Comparison of ENCODE assay signal across 32 mouse cellular contexts in the genomic region with DNA sequence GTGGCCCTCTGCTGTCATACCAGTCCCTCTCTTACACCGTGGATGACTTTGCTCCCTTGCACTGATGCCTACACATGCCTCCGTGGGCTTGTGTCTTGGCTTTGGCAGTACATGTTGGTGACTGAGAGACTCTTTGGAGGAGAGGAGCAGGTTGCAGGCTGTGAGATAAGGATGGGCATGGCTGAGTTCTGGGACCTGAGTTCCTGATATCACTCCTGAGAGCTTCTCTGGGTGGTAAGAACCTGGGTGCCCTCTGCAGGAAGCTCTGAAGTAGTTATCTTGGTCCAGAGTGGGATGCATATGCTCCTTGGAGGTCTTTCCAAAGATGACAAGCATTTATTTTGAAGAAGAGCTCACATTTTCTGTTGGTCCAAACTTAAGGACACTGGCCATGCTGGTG. TPM values are rescaled to one million over a fixed set of nuclear protein-coding genes. Genes with fewer than 3 reads are reported as not detected.
DNase-seq lines count a peak whose midpoint lies in the region; ATAC-seq and TF ChIP-seq lines count a peak whose summit lies in the region.
"Had no signal": no experiment of that assay in that cellular context is flagged by ENCODE, and none has a peak within 500 bp of the region (broad histone marks: within the 10 kb centered on the region; RNA-seq: fewer than 3 reads in every experiment).

No protein-coding gene starts in this region.

- peak; percentile 64 for DNase-seq in MEL (ENCODE audit: low read depth, low spot score)
- peak; percentile 62 for DNase-seq in c-Kit-positive CD71-positive TER-119-positive erythroid progenitor cells, embryonic 14.5 days (ENCODE audit: low spot score)
- DNase-seq in liver, embryonic 11.5 days (ENCODE audit: low spot score): no peak
- no peak for DNase-seq in neural tube, embryonic 10.5 days (ENCODE audit: extremely low spot score, low spot score)
- no peak for DNase-seq in T-cell, adult 2 months (ENCODE audit: low spot score)
- DNase-seq in cerebellum, adult 9-11 months: no peak
- no peak for DNase-seq in left cerebral cortex, postnatal 25 days (ENCODE audit: low spot score in 2 of 2)
- DNase-seq: adrenal gland, postnatal 25 days; cerebellum, adult 11 months; cerebellum, adult 9-10 months; gastrocnemius, postnatal 25 days; heart, postnatal 14 days; kidney, adult 11 months; kidney, postnatal 25 days; lung, postnatal 36 days; midbrain, embryonic 14.5 days; retina, postnatal 1 day; right cerebral cortex, postnatal 25 days; thymus, postnatal 14 days had no signal

- no peaks in the 10 kb centered on the region for H3K9me3 ChIP-seq in MEL (replicated peaks; ENCODE audit: insufficient read depth, low read length)
- no peaks in the 10 kb centered on the region for H3K9me3 ChIP-seq in liver, embryonic 11.5 days (ENCODE audit: control insufficient read depth, low read length)
- no peaks in the 10 kb centered on the region for H3K9me3 ChIP-seq in liver, embryonic 16.5 days (replicated peaks; ENCODE audit: control insufficient read depth, low read length)
- H3K9me3 ChIP-seq: forebrain, embryonic 13.5 days; G1E; hindbrain, embryonic 10.5 days; hindbrain, embryonic 15.5 days; kidney, embryonic 15.5 days; limb, embryonic 10.5 days; limb, embryonic 15.5 days; megakaryocyte, embryonic 14.5 days; neural tube, embryonic 15.5 days; stomach, embryonic 15.5 days had no signal

- peak in 1 of 3 experiments; percentile 51; a peak in 2 of 6 replicates for TF ChIP-seq CTCF in MEL (IDR thresholded peaks at IDR 0.05 in 2 of 3, conservative IDR thresholded peaks at IDR 0.05 in 1 of 3; ENCODE audit: control insufficient read depth in 1 of 3, insufficient read depth in 1 of 3, low read depth in 2 of 3, low read length in 3 of 3, poor library complexity in 1 of 3, severe bottlenecking in 1 of 3)

- no peaks in the 10 kb centered on the region for H3K27me3 ChIP-seq in MEL (ENCODE audit: control insufficient read depth in 1 of 2, insufficient read depth in 2 of 2, low read length in 2 of 2)
- no peaks in the 10 kb centered on the region for H3K27me3 ChIP-seq in liver, embryonic 11.5 days (replicated peaks; ENCODE audit: control insufficient read depth, insufficient read depth, low read length)
- no peaks in the 10 kb centered on the region for H3K27me3 ChIP-seq in liver, embryonic 16.5 days (ENCODE audit: control insufficient read depth, insufficient read depth, low read depth, low read length)
- H3K27me3 ChIP-seq: forebrain, embryonic 13.5 days; hindbrain, embryonic 15.5 days; kidney, embryonic 15.5 days; limb, embryonic 15.5 days; megakaryocyte, embryonic 14.5 days; neural tube, embryonic 15.5 days; stomach, embryonic 15.5 days had no signal

- peaks cover 9% of the 10 kb centered on the region in 2 experiments; a peak in 3 of 4 replicates for H3K4me1 ChIP-seq in MEL (ENCODE audit: control insufficient read depth in 1 of 2, insufficient read depth in 2 of 2, low read length in 2 of 2)
- H3K4me1 ChIP-seq in liver, embryonic 11.5 days (replicated peaks; ENCODE audit: control insufficient read depth, insufficient read depth, low read length): peaks cover 11% of the 10 kb centered on the region
- peaks cover 8% of the 10 kb centered on the region; the same call in 1 of the 2 replicates for H3K4me1 ChIP-seq in liver, embryonic 16.5 days (ENCODE audit: control insufficient read depth, low read depth, low read length)
- H3K4me1 ChIP-seq: forebrain, embryonic 13.5 days; hindbrain, embryonic 10.5 days; hindbrain, embryonic 15.5 days; limb, embryonic 10.5 days; limb, embryonic 15.5 days; stomach, embryonic 15.5 days had no signal

- no peak overlapping the region for H3K27ac ChIP-seq in MEL (ENCODE audit: control insufficient read depth, low read depth, low read length)
- H3K27ac ChIP-seq in liver, embryonic 11.5 days (ENCODE audit: low read depth, low read length): no peak overlapping the region
- no peak overlapping the region for H3K27ac ChIP-seq in liver, embryonic 16.5 days (ENCODE audit: low read length)
- H3K27ac ChIP-seq: forebrain, embryonic 13.5 days; hindbrain, embryonic 10.5 days; hindbrain, embryonic 15.5 days; kidney, embryonic 15.5 days; limb, embryonic 10.5 days; limb, embryonic 15.5 days; neural tube, embryonic 15.5 days; stomach, embryonic 15.5 days had no signal

- no peak overlapping the region for H3K9ac ChIP-seq in MEL (ENCODE audit: control insufficient read depth, low read depth, low read length, poor library complexity, severe bottlenecking)
- no peak overlapping the region for H3K9ac ChIP-seq in liver, embryonic 11.5 days (ENCODE audit: low read depth, low read length)
- H3K9ac ChIP-seq in liver, embryonic 16.5 days (ENCODE audit: low read depth, low read length): no peak overlapping the region
- H3K9ac ChIP-seq: forebrain, embryonic 13.5 days; hindbrain, embryonic 15.5 days; kidney, embryonic 15.5 days; limb, embryonic 15.5 days; neural tube, embryonic 15.5 days; stomach, embryonic 15.5 days had no signal

- intact Hi-C loops in left cerebral cortex, postnatal 25 days (cut with DNase I): no loop called here

- peak; percentile 41 to 51; a peak in 3 of 4 replicates for TF ChIP-seq EP300 in MEL (IDR thresholded peaks at IDR 0.05; ENCODE audit: low read depth in 1 of 2, low read length in 2 of 2)

- H3K4me3 ChIP-seq in MEL (ENCODE audit: control insufficient read depth in 1 of 2, insufficient read depth in 1 of 2, low read depth in 2 of 2, low read length in 2 of 2): no peak overlapping the region
- H3K4me3 ChIP-seq in liver, embryonic 11.5 days (ENCODE audit: low read depth, low read length): no peak overlapping the region
- H3K4me3 ChIP-seq in liver, embryonic 16.5 days (ENCODE audit: low read depth, low read length): no peak overlapping the region
- H3K4me3 ChIP-seq: forebrain, embryonic 13.5 days; hindbrain, embryonic 10.5 days; hindbrain, embryonic 15.5 days; kidney, embryonic 15.5 days; layer of hippocampus, adult 2 months; limb, embryonic 10.5 days; limb, embryonic 15.5 days; megakaryocyte, embryonic 14.5 days; neural tube, embryonic 15.5 days; stomach, embryonic 15.5 days had no signal

- H3K4me2 ChIP-seq in liver, embryonic 11.5 days: no peak overlapping the region
- H3K4me2 ChIP-seq in liver, embryonic 16.5 days (ENCODE audit: low read depth, low read length): no peak overlapping the region
- H3K4me2 ChIP-seq: forebrain, embryonic 13.5 days; hindbrain, embryonic 15.5 days; kidney, embryonic 15.5 days; limb, embryonic 15.5 days; neural tube, embryonic 15.5 days; stomach, embryonic 15.5 days had no signal

- no peak for TF ChIP-seq POLR2A in MEL (IDR thresholded peaks at IDR 0.05; ENCODE audit: control insufficient read depth in 1 of 2, insufficient read depth in 1 of 2, low read depth in 1 of 2, low read length in 2 of 2, poor library complexity in 1 of 2)

- WGBS in liver, embryonic 11.5 days: 71% methylated on average over 2 of the region's 2 CpGs
- 28% methylated on average over 2 of the region's 2 CpGs for WGBS in liver, embryonic 16.5 days (ENCODE audit: insufficient replicate concordance)

- peaks cover 2 to 6% of the 10 kb centered on the region in 2 experiments; a peak in 3 of 4 replicates for H3K36me3 ChIP-seq in MEL (ENCODE audit: control insufficient read depth in 1 of 2, insufficient read depth in 2 of 2, low read length in 2 of 2)
- H3K36me3 ChIP-seq in liver, embryonic 11.5 days (ENCODE audit: control insufficient read depth, insufficient read depth, low read length): peaks cover 4% of the 10 kb centered on the region; the same call in 1 of the 2 replicates
- H3K36me3 ChIP-seq in liver, embryonic 16.5 days (ENCODE audit: control insufficient read depth, insufficient read depth): no peaks in the 10 kb centered on the region
- H3K36me3 ChIP-seq: hindbrain, embryonic 15.5 days; limb, embryonic 15.5 days; neural tube, embryonic 15.5 days; stomach, embryonic 15.5 days had no signal

- TF ChIP-seq RAD21 in MEL (IDR thresholded peaks at IDR 0.05; ENCODE audit: low read depth, low read length): peak; percentile 41

- peak; percentile 81 for ATAC-seq in liver, embryonic 11.5 days (replicated peaks; ENCODE audit: low FRiP score)
- ATAC-seq in liver, embryonic 16.5 days (ENCODE audit: low read depth): peak; percentile 70
- ATAC-seq: forebrain, embryonic 13.5 days; inflammation-experienced regulatory T-cells, adult 6 months had no signal

- H3K79me2 ChIP-seq in MEL (ENCODE audit: control insufficient read depth, insufficient read depth, low read length, poor library complexity): peaks cover 9% of the 10 kb centered on the region

TF ChIP-seq in MEL, 35 proteins besides CTCF, POLR2A, EP300 and RAD21:
- TF ChIP-seq MAX (IDR thresholded peaks at IDR 0.05; ENCODE audit: low read length): peak; percentile 36; the same call in 1 of the 2 replicates
- no peak for TF ChIP-seq MAFK (IDR thresholded peaks at IDR 0.05; ENCODE audit: borderline replicate concordance, low read depth, low read length)
- TF ChIP-seq NRF1 (IDR thresholded peaks at IDR 0.05; ENCODE audit: insufficient read depth, low read depth, low read length, poor library complexity, severe bottlenecking): no peak
- 0 out of 2 replicates have a peak, but pooled peaks have one; percentile 17 for TF ChIP-seq MXI1 (IDR thresholded peaks at IDR 0.05; ENCODE audit: low read depth, low read length)
- no peak for TF ChIP-seq TAL1 (IDR thresholded peaks at IDR 0.05; ENCODE audit: low read length)
- TF ChIP-seq GATA1 (IDR thresholded peaks at IDR 0.05; ENCODE audit: low read depth, low read length): peak; percentile 70
- TF ChIP-seq MEF2A (IDR thresholded peaks at IDR 0.05; ENCODE audit: extremely low read depth, insufficient replicate concordance, low read depth, low read length, poor library complexity, severe bottlenecking): no peak
- TF ChIP-seq ZMIZ1 (IDR thresholded peaks at IDR 0.05; ENCODE audit: low read depth, low read length): no peak
- 0 out of 2 replicates have a peak, but pooled peaks have one; percentile 33 for TF ChIP-seq TCF12 (IDR thresholded peaks at IDR 0.05; ENCODE audit: low read depth, low read length)
- TF ChIP-seq TBP (IDR thresholded peaks at IDR 0.05; ENCODE audit: low read depth, low read length): peak; percentile 17; the same call in 1 of the 2 replicates
- TF ChIP-seq RCOR1 (IDR thresholded peaks at IDR 0.05; ENCODE audit: low read depth, low read length): peak; percentile 31; the same call in 1 of the 2 replicates
- peak; percentile 48 for TF ChIP-seq SMC3 (IDR thresholded peaks at IDR 0.05; ENCODE audit: low read depth, low read length)
- TF ChIP-seq ELF1 (IDR thresholded peaks at IDR 0.05; ENCODE audit: low read depth, low read length): no peak

RNA-seq across cellular contexts. Expression of gene Mprip, which starts 17.6 kb away (rescaled TPM):
- 131 and 142 TPM in 2 replicates for total RNA-seq in MEL (2012; rRNA removed)
- polyA plus RNA-seq in MEL (2012; ENCODE audit: insufficient read depth in 1 of 2, insufficient read length in 2 of 2, low read depth in 1 of 2, low replicate concordance in 2 of 2, missing spikeins in 1 of 2): 100 to 1,000 TPM; 103 to 174 TPM
- polyA plus RNA-seq in liver, embryonic 11.5 days (2014; fragmentation: Nextera tagmentation; extraction: Ambion mirVana): 44.9 and 46.7 TPM in 2 replicates
- polyA plus RNA-seq in liver, embryonic 16.5 days (2015; fragmentation: Nextera tagmentation; extraction: Ambion mirVana): 5.7 and 6.6 TPM in 2 replicates
- 100 to 1,000 TPM; 276 to 292 TPM for total RNA-seq in left cerebral cortex, postnatal 25 days (2021)

Comparison
In these comparisons a context has a peak if more than half of its experiments do, and no peak if none do; other contexts are left out.
1. DNase-seq: peak in MEL (single experiment) and c-Kit-positive CD71-positive TER-119-positive erythroid progenitor cells, embryonic 14.5 days (single experiment); none in liver, embryonic 11.5 days (single experiment), neural tube, embryonic 10.5 days (single experiment), T-cell, adult 2 months (single experiment), cerebellum, adult 9-11 months (single experiment) and left cerebral cortex, postnatal 25 days (0 of 2).